Mouse (Mus musculus): ENCODE results near the gene Cdc26.

DNA sequence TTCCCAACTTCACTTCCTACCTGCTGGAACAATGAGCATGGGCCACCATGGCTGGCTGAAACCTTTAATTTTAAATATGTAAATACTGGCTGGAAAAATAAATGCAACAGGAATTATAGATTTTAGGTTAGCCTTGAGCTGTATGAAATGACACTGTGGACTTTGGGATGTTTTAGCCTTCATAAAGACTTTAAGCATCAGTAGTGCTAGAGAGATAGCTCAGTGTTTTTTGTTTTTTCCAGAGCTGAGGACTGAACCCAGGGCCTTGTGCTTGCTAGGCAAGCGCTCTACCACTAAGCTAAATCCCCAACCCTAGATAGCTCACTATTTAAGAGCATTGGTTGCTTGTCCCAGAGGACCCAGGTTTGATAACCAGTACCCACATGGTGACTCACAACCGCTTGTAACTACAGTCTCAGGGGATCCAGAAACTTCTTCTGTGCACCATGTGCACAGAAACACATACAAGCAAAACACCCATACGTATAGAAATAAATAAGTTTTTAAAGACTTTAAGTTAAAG lies 28.9 kb upstream of the Cdc26 start:
- TF ChIP-seq TCF12 (IDR thresholded peaks at IDR 0.05; ENCODE audit: low read depth, low read length) (no peak), CTCF (conservative IDR thresholded peaks at IDR 0.05 in 1 of 2, IDR thresholded peaks at IDR 0.05 in 1 of 2; ENCODE audit: low read depth in 2 of 2, low read length in 2 of 2) (no peak), POLR2AphosphoS2 (IDR thresholded peaks at IDR 0.05; ENCODE audit: low read depth, low read length) (no peak), RAD21 (IDR thresholded peaks at IDR 0.05; ENCODE audit: low read depth, low read length) (no peak), CHD2 (IDR thresholded peaks at IDR 0.05; ENCODE audit: low read length) (no peak), POLR2A (IDR thresholded peaks at IDR 0.05; ENCODE audit: low read depth, low read length) (no peak)
